Mouse (Mus musculus): ENCODE measurements at regions not wholly inside any gene's neighbourhood (a gene's known extent, or its start where the extent isn't known, plus 50 kb on each side); places are given as distances from the start of the nearest gene placed in this dataset.

- Histone ChIP-seq H3K9ac (no peak overlapping the region), H3K27me3 (no peaks in the 10 kb centered on the region), H3K27ac (no peak overlapping the region), H3K36me3 (no peaks in the 10 kb centered on the region), H3K4me1 (no peaks in the 10 kb centered on the region), H3K4me3 (no peak overlapping the region), H3K4me2 (no peak overlapping the region), H3K9me3 (no peaks in the 10 kb centered on the region)
- no peak for ATAC-seq (ENCODE audit: borderline replicate concordance, extremely low read depth, low FRiP score, low TSS enrichment)
- 44% methylated on average over 12 of the region's 12 CpGs for WGBS
Observed at GRCm38 (mm10) chr3:51108639-51109202, 115.5 kb upstream of the Noct start.

- Histone ChIP-seq H3K36me3 (no peaks in the 10 kb centered on the region), H3K4me3 (no peak overlapping the region), H3K27me3 (no peaks in the 10 kb centered on the region), H3K4me2 (no peak overlapping the region), H3K9ac (no peak overlapping the region), H3K9me3 (no peaks in the 10 kb centered on the region), H3K27ac (no peak overlapping the region), H3K4me1 (no peaks in the 10 kb centered on the region)
- ATAC-seq (ENCODE audit: borderline replicate concordance, extremely low read depth, low FRiP score, low TSS enrichment) = no peak
- 92% methylated on average over 11 of the region's 11 CpGs for WGBS
Observed at GRCm38 (mm10) chr3:51111241-51111640, 113.0 kb upstream of the Noct start.

GRCm38 (mm10) chr3:51112351-51112750 lies 111.9 kb upstream of the Noct start:
- Histone ChIP-seq H3K36me3 (no peaks in the 10 kb centered on the region), H3K27me3 (no peaks in the 10 kb centered on the region), H3K9ac (no peak overlapping the region), H3K4me1 (no peaks in the 10 kb centered on the region), H3K4me2 (no peak overlapping the region), H3K27ac (no peak overlapping the region), H3K4me3 (no peak overlapping the region), H3K9me3 (no peaks in the 10 kb centered on the region)
- no peak for ATAC-seq (ENCODE audit: borderline replicate concordance, extremely low read depth, low FRiP score, low TSS enrichment)
- WGBS = 73% methylated on average over 3 of the region's 3 CpGs

GRCm38 (mm10) chr3:51115921-51116320 lies 108.3 kb upstream of the Noct start:
- H3K4me2 ChIP-seq = no peak overlapping the region
- H3K4me3 ChIP-seq = no peak overlapping the region
- no peaks in the 10 kb centered on the region for H3K36me3 ChIP-seq
- no peaks in the 10 kb centered on the region for H3K4me1 ChIP-seq
- no peak for ATAC-seq (ENCODE audit: borderline replicate concordance, extremely low read depth, low FRiP score, low TSS enrichment)
- no peaks in the 10 kb centered on the region for H3K9me3 ChIP-seq
- H3K27me3 ChIP-seq = no peaks in the 10 kb centered on the region
- WGBS = 64% methylated on average over 2 of the region's 2 CpGs
- H3K9ac ChIP-seq = no peak overlapping the region
- H3K27ac ChIP-seq = no peak overlapping the region

- 75% methylated on average over 7 of the region's 7 CpGs for WGBS
Observed at GRCm38 (mm10) chr3:51118706-51119105, 105.5 kb upstream of the Noct start.

GRCm38 (mm10) chr3:51120522-51120921 lies 103.7 kb upstream of the Noct start:
- H3K36me3 ChIP-seq = no peaks in the 10 kb centered on the region
- ATAC-seq (ENCODE audit: borderline replicate concordance, extremely low read depth, low FRiP score, low TSS enrichment) = no peak
- no peaks in the 10 kb centered on the region for H3K27me3 ChIP-seq
- no peak overlapping the region for H3K4me2 ChIP-seq
- H3K9ac ChIP-seq = no peak overlapping the region
- H3K27ac ChIP-seq = no peak overlapping the region
- no peaks in the 10 kb centered on the region for H3K9me3 ChIP-seq
- no peak overlapping the region for H3K4me3 ChIP-seq
- WGBS = 88% methylated on average over 12 of the region's 12 CpGs
- H3K4me1 ChIP-seq = no peaks in the 10 kb centered on the region

More at GRCm38 (mm10) chr3:51118706-51119105, 105.5 kb upstream of the Noct start:
- Histone ChIP-seq H3K9ac (no peak overlapping the region), H3K27me3 (no peaks in the 10 kb centered on the region), H3K4me2 (no peak overlapping the region), H3K4me3 (no peak overlapping the region), H3K9me3 (no peaks in the 10 kb centered on the region), H3K27ac (no peak overlapping the region), H3K4me1 (no peaks in the 10 kb centered on the region), H3K36me3 (no peaks in the 10 kb centered on the region)
- no peak; the same call in 1 of the 2 replicates for ATAC-seq (ENCODE audit: borderline replicate concordance, extremely low read depth, low FRiP score, low TSS enrichment)

- no peak overlapping the region for H3K4me2 ChIP-seq
- H3K4me1 ChIP-seq = no peaks in the 10 kb centered on the region
- no peaks in the 10 kb centered on the region for H3K36me3 ChIP-seq
- H3K4me3 ChIP-seq = no peak overlapping the region
- WGBS = 24% methylated on average over 9 of the region's 9 CpGs
- H3K9me3 ChIP-seq = no peaks in the 10 kb centered on the region
- no peaks in the 10 kb centered on the region for H3K27me3 ChIP-seq
- no peak overlapping the region for H3K9ac ChIP-seq
- ATAC-seq (ENCODE audit: borderline replicate concordance, extremely low read depth, low FRiP score, low TSS enrichment) = peak; percentile 52
- H3K27ac ChIP-seq = no peak overlapping the region
Observed at GRCm38 (mm10) chr3:51121703-51122540, 102.3 kb upstream of the Noct start.

GRCm38 (mm10) chr3:51122541-51122935 lies 101.7 kb upstream of the Noct start:
- no peak overlapping the region for H3K9ac ChIP-seq
- no peaks in the 10 kb centered on the region for H3K36me3 ChIP-seq
- 100% methylated on average over 1 of the region's 1 CpGs for WGBS
- no peak overlapping the region for H3K4me2 ChIP-seq
- H3K4me1 ChIP-seq = no peaks in the 10 kb centered on the region
- H3K27ac ChIP-seq = no peak overlapping the region
- H3K27me3 ChIP-seq = no peaks in the 10 kb centered on the region
- no peaks in the 10 kb centered on the region for H3K9me3 ChIP-seq
- no peak for ATAC-seq (ENCODE audit: borderline replicate concordance, extremely low read depth, low FRiP score, low TSS enrichment)
- no peak overlapping the region for H3K4me3 ChIP-seq

GRCm38 (mm10) chr3:51127875-51128274 lies 96.4 kb upstream of the Noct start:
- no peaks in the 10 kb centered on the region for H3K27me3 ChIP-seq
- no peaks in the 10 kb centered on the region for H3K9me3 ChIP-seq
- H3K36me3 ChIP-seq = no peaks in the 10 kb centered on the region
- no peak overlapping the region for H3K4me2 ChIP-seq
- H3K4me3 ChIP-seq = no peak overlapping the region
- no peaks in the 10 kb centered on the region for H3K4me1 ChIP-seq
- ATAC-seq (ENCODE audit: borderline replicate concordance, extremely low read depth, low FRiP score, low TSS enrichment) = no peak
- H3K9ac ChIP-seq = no peak overlapping the region
- WGBS = 71% methylated on average over 1 of the region's 1 CpGs
- H3K27ac ChIP-seq = no peak overlapping the region

GRCm38 (mm10) chr3:51128491-51129155 lies 95.6 kb upstream of the Noct start:
- Histone ChIP-seq H3K27ac (no peak overlapping the region), H3K4me3 (no peak overlapping the region), H3K9me3 (no peaks in the 10 kb centered on the region), H3K36me3 (no peaks in the 10 kb centered on the region), H3K27me3 (no peaks in the 10 kb centered on the region), H3K4me2 (no peak overlapping the region), H3K4me1 (no peaks in the 10 kb centered on the region), H3K9ac (no peak overlapping the region)
- 81% methylated on average over 10 of the region's 10 CpGs for WGBS
- no peak for ATAC-seq (ENCODE audit: borderline replicate concordance, extremely low read depth, low FRiP score, low TSS enrichment)

GRCm38 (mm10) chr3:51130709-51131108 lies 93.5 kb upstream of the Noct start:
- 69% methylated on average over 5 of the region's 5 CpGs for WGBS

GRCm38 (mm10) chr3:51131341-51131740 lies 92.9 kb upstream of the Noct start:
- Histone ChIP-seq H3K36me3 (no peaks in the 10 kb centered on the region), H3K9ac (no peak overlapping the region), H3K27me3 (no peaks in the 10 kb centered on the region), H3K27ac (no peak overlapping the region), H3K4me2 (no peak overlapping the region), H3K9me3 (no peaks in the 10 kb centered on the region), H3K4me1 (no peaks in the 10 kb centered on the region), H3K4me3 (no peak overlapping the region)
- no peak for ATAC-seq (ENCODE audit: borderline replicate concordance, extremely low read depth, low FRiP score, low TSS enrichment)
- WGBS = 63% methylated on average over 3 of the region's 3 CpGs

More at GRCm38 (mm10) chr3:51130709-51131108, 93.5 kb upstream of the Noct start:
- H3K9ac ChIP-seq = no peak overlapping the region
- H3K36me3 ChIP-seq = no peaks in the 10 kb centered on the region
- H3K4me2 ChIP-seq = no peak overlapping the region
- no peaks in the 10 kb centered on the region for H3K4me1 ChIP-seq
- ATAC-seq (ENCODE audit: borderline replicate concordance, extremely low read depth, low FRiP score, low TSS enrichment) = no peak
- no peak overlapping the region for H3K27ac ChIP-seq
- no peaks in the 10 kb centered on the region for H3K27me3 ChIP-seq
- no peaks in the 10 kb centered on the region for H3K9me3 ChIP-seq
- no peak overlapping the region for H3K4me3 ChIP-seq
